Mouse (Mus musculus) gastrocnemius, postnatal 14 days (tissue): Measurements from ENCODE around the gene Cyb5d1. TPM values are rescaled to one million over a fixed set of nuclear protein-coding genes. Genes with fewer than 3 reads are reported as not detected.
"Not testable (repeated sequence)": the region's sequence is repeated elsewhere in the genome, so short reads cannot be mapped to it uniquely, and the experiment has no call there.

ENCODE experiments used
- DNase-seq: peaks from one replicate; pipeline ENCODE4 v3.0.0; 2021; ENCODE audit warnings: mixed read lengths
- intact Hi-C: fragments of 180-260 bp; cut with DNase I; formaldehyde crosslinking; loops from one replicate; pipeline ENCODE4 v1.15.1; 2025; ENCODE audit warnings: low total_unique reads
- total RNA-seq, 2 experiments: library from RNA; stranded (reverse); gene quantifications; 2 replicates each; pipeline ENCODE4 v1.2.3; 2021

Gene Cyb5d1
- total RNA-seq, 2 experiments from 2014 or later, result 19.0 to 20.7 TPM

DNA sequence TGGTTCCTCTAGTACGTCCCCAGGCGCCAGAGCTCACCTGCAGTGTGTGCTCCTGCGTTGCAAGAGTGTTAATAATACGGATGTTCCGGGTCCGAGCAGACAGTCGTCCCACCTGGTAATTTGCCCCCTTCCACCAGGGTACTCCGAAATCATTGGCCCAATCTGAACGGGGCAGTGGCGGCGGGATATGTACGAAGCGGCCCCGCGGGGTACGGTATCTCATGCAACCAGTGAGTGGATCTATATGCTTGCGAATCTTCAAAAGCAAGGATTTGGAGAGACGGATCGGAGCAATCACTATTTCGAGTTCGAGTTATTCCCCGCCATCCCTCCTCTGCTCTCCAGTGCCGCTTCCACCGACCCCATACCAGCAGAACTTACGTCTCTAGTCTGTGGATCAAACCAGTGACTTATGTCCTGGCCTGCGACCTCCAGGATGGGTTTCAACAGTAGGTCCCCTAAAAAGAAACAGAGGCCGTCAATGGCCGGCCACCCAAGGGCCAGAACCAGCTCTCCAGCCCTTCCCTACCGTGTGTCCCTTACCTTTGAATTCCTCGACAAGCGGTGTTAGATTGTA, 752 bp downstream of the Cyb5d1 start:
- DNase-seq, intact Hi-C loops: not testable (repeated sequence)

- peak; percentile 53 for DNase-seq
- intact Hi-C loops, result no loop called here
These were observed 4.9 kb downstream of the Cyb5d1 start for GRCm38 (mm10) chr11:69390400-69391034.

GRCm38 (mm10) chr11:69389531-69390399, 5.7 kb downstream of the Cyb5d1 start:
- DNase-seq, result peak; percentile 69
- intact Hi-C loops, result loop anchor here (1.0 to 5.0 kb wide), 2 partner anchors 57 to 119 kb away; no protein-coding TSS in a partner anchor

- DNase-seq, result no peak
- intact Hi-C loops, result loop anchor here (1.0 to 5.0 kb wide), 2 partner anchors 56 to 118 kb away; no protein-coding TSS in a partner anchor
These were observed 6.8 kb downstream of the Cyb5d1 start for GRCm38 (mm10) chr11:69388680-69389079.

DNA sequence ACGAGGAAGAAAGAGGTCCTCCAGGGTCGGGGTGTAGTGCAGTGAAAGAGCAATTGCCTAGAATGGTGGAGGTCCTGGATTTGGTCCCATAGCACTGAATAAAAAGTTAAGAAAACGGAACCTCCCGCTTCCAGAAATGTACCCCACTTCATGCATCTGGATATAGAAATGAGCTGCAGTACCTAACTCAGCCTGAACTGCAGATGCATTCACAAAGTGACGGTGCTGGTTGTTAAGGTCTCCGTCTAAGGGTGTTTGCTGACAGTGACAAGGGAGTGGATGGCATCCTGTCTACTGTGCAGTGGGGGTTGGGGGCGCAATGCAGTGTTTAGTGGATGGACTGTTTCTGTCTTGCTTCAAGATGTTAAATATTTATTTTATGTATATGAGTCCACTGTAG, 8.7 kb downstream of the Cyb5d1 start:
- intact Hi-C loops, result loop anchor here (5.0 kb wide), 1 partner anchor 54 kb away; no protein-coding TSS in a partner anchor
- DNase-seq, result no peak

- intact Hi-C loops, result loop anchor here (5.0 kb wide), 1 partner anchor 53 kb away; no protein-coding TSS in a partner anchor
- DNase-seq, result no peak
These were observed 10.5 kb downstream of the Cyb5d1 start for GRCm38 (mm10) chr11:69384979-69385378.

DNA sequence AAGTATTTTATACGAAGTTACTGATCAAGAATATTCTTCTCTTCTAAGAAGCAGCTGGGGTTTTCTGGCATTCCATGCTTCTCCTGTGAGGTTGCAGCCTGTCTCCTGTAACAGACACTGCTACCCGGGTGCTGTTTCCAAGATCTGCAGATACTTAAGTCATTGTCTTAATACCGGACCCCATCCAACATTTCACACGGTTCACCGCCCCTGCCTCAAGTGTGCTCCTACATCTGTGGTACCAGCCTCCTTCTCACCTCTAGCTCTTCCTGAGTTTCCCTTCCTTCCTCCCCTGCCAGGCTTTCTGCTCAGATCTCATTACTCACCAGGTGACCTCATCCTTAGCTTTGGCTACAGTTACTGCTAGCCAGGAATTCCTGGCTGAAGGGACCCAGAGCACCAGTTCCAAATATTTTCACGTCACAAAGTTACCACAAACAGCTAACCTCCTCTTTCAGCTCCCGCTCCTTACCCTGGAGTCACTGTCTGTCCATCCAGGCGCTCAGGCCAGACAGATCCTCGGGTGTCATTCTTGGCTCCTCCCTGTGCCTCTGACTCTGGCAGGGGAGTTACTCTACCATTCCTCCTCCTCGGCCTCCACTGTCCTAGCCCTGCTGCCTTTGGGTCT, 12.8 kb downstream of the Cyb5d1 start:
- intact Hi-C loops, result no loop called here
- peak; percentile 22 for DNase-seq

DNA sequence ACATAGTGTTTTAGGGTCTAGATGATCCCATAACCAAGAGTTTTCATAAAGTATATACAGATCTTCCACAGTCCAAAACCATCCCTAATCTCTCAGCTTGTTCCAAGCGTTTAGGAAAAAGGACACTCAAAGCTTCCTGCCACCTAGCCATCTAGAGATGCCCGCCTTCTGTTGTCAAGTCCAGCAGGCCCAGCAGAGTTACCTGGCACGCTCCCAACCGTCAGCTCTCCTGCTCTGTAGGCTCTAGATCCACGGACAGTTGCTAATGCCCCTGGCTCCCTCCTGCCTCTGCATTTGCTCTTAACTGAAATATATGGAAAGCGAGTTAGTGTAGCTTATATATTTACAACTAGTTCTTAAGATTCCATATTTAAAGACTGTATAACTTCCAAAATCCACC, 14.1 kb downstream of the Cyb5d1 start:
- intact Hi-C loops, result no loop called here
- no peak for DNase-seq

- intact Hi-C loops, result no loop called here
- no peak for DNase-seq
These were observed 15.8 kb downstream of the Cyb5d1 start for GRCm38 (mm10) chr11:69379600-69379999.

DNA sequence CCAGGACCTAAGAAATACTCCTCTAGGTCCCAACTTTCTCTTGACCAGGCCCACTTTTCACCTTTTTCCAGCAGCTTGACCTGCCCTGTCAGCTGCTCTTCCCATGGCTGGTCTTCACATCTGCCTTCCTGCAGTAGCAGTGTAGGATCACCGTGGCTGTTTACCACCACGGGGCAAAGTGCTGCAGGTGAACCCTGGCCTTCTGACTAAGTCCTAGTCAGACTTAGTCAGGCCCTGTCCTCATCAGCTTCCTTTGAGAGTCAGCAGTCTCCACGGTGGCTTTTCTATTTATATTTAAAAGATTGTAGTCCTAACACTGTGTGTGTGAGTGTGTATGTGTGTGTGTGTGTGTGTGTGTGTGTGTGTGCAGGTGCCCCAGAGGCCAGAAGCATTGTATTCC, 17.7 kb downstream of the Cyb5d1 start:
- no peak for DNase-seq
- intact Hi-C loops, result no loop called here

DNA sequence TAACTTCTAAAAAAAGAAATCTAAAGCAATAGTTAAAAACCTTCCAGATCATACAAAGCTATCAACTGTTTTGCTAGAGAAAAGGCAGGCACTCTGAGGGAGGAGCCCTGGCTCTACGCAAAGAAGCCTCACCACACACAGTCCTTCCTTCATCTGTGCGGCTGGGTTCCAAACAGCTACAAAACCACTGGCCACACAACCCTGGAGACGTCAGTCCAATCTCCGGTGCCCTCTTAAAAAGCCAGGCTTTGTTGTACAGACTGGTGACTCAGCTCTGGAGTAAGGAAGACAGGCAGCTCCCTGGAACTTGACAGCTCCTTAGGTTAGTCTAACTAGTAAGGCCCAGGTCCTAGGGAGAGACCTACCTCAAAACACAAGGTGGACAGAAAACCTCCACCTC, 19.8 kb downstream of the Cyb5d1 start:
- no peak for DNase-seq
- intact Hi-C loops, result no loop called here

- intact Hi-C loops, result loop anchor here (5.0 kb wide), 1 partner anchor 36 kb away; no protein-coding TSS in a partner anchor
- no peak for DNase-seq
These were observed 22.0 kb downstream of the Cyb5d1 start for GRCm38 (mm10) chr11:69373223-69373965.

GRCm38 (mm10) chr11:69372780-69373170, 22.7 kb downstream of the Cyb5d1 start:
- intact Hi-C loops, result loop anchor here (5.0 kb wide), 1 partner anchor 35 kb away; no protein-coding TSS in a partner anchor
- DNase-seq, result no peak

DNA sequence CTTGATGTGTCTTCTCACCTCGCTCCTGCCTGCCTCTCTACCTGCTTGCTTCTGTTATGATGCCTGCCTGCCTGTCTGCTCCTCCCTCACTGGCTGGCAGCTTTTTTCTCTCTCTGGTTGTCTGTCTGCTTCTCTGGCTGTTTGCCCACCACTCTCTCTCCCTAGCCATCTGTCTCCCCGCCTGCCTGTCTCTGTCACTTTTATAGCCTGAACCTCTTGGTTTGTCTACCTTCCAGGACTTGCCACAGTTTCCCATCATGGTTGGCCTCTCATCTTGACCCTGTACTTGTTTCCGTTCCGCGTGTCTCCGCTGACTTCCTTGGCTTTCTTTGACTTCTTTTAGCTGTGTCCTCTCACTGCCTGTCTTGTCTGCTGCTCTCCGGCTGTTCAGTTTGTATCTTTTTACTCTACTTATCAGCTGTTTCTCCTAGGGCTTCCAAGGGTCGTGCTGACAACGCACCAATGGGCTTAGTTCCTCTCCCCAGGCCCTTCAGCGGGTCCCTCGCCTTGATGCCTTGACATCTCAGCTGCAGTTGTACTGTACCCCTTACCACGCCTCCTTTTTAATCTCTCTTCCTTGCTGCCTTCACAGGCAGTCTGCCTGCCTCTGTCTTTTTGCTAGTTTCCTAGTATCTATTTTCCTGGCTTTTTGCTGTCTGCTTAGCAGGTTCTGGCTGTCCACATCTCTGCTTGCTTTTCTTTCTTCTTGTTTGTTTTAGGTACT, 23.2 kb downstream of the Cyb5d1 start:
- DNase-seq, result no peak
- intact Hi-C loops, result loop anchor here (5.0 kb wide), 1 partner anchor 35 kb away; no protein-coding TSS in a partner anchor

GRCm38 (mm10) chr11:69371601-69372000, 23.8 kb downstream of the Cyb5d1 start:
- DNase-seq, result no peak
- intact Hi-C loops, result loop anchor here (5.0 kb wide), 1 partner anchor 34 kb away; no protein-coding TSS in a partner anchor

- intact Hi-C loops, result loop anchor here (5.0 kb wide), 1 partner anchor 34 kb away; no protein-coding TSS in a partner anchor
- no peak for DNase-seq
These were observed 24.6 kb downstream of the Cyb5d1 start for GRCm38 (mm10) chr11:69370817-69371215.

- DNase-seq, result no peak
- intact Hi-C loops, result loop anchor here (5.0 kb wide), 1 partner anchor 33 kb away; no protein-coding TSS in a partner anchor
These were observed 25.2 kb downstream of the Cyb5d1 start for GRCm38 (mm10) chr11:69369990-69370816.
